Mouse (Mus musculus) thymus, postnatal 10 days (tissue): ENCODE measurements around the gene Sbk1.

ENCODE experiments used
- DNase-seq, 2 experiments: peaks; one replicate each; pipeline ENCODE4 v3.0.0; 2021; ENCODE audit warnings: low spot score in 2 of 2

Sbk1 gene

DNA sequence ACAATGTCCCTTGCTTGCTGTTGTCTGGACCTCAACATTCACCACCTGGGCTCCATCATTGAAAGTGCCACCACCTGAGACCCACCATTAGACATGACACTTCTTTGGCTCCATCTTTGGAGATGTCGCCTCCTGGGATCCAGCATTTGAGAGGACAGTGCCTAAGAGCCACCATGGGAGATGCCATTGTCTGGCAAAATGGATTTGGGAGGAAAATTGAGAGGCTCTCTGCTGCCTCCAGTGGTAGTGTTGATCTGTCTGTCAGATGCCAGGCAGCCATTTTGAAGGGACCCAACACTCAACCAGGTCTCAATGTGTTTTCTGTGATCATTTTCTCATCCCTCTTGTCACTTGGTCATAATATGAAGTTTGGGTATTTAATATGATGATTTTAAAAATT lies 63.1 kb downstream of the Sbk1 start:
- DNase-seq, result no peak

- no peak for DNase-seq
Measured at GRCm38 (mm10) chr7:126338906-126339305, 66.5 kb downstream of the Sbk1 start.

DNA sequence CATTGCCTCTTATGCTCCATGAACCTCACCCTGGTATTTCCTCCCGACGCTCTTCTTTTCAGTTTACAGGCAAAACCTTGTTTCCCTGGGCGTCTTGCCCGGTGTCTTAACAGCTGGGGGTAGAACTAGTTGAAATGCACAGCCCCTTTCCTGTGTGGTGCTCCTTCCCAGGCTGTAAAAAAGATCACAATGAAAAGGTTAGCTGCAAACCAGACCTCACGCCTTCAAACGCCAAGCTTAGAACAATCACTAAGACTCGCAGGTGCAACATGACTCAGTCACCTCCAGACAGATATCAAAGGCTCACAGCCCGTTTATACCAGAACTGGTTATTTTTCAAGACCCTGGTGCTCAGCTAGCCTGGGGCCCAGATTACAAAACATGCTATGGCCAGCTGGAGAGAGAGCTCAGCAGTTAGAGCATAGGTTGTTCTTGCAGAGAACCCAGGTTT lies 67.1 kb downstream of the Sbk1 start:
- DNase-seq, result peak; percentile 64 to 66

DNA sequence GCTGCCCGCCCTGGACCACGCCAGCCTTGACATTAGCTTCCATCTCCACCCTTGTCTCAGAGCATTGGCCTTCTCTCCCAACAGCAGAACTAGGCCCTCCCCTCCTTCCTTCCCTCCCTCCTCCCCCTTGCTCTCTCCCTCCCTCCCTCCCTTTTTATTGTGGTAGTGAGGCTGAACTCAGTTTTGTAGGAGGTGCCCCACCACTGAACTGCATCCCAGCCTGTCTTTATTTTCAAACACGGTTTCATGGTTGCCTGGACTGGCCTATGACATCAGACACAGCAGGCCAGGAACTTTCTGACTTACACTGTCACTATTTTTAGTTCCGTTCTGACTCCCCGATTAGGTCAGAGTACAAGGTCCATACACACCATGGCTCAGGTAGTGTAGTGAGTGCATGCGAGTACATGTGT lies 67.8 kb downstream of the Sbk1 start:
- no peak for DNase-seq

GRCm38 (mm10) chr7:126340896-126341295 lies 68.5 kb downstream of the Sbk1 start:
- no peak for DNase-seq
